Mouse (Mus musculus) urinary bladder, adult 18-20 months (tissue): ENCODE results near the gene Zfp689.
"Not testable (repeated sequence)": the region's sequence is repeated elsewhere in the genome, so short reads cannot be mapped to it uniquely, and the experiment has no call there.

Experiments
- DNase-seq, 2 experiments: peaks; one replicate each; pipeline ENCODE4 v3.0.0; 2022; ENCODE audit warnings: low spot score in 2 of 2, mixed read lengths in 2 of 2

Zfp689 gene

DNA sequence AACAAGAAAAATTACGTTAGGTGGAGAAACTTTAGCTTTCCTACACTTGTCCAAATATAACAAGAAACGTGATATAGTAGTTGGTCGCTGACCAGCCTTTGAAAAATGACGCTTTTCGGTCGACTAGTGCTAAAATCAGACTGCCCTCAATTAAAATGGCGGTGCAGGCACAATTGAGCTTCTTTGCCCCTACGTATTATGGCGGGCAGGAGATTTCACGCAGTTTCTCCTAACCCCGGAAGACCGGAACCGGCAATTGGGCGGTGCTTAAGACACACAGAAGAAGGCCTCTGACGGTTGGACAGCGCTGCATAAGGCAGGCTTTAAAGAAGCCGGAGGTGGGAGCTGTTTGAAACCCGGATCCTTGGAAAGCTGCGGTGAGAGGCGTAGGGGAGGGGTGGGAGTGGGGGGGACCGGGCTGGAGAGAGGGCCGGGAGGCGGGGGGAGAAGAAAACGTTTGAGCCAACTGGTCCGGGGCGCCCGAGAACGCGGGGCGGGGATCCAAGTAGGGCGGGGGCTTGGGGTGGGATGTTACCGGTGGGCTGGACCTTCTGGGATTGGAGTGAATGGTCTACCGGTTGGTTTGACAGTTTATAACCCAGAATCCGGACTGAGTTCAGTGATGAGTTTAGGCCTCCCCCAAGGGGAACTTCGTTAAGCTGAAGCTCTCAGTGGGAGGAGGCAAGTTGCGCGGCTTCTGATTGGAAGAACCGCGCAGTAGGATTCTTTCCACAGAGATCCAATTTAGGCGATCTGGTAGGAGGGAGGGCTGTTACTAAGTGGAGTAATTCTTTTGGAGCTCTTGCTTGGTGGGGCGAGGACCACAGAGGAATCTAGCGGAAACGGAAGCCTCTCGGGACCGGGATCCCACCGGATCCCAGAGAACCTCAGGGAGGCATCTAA is 22.0 kb upstream of the Zfp689 start:
- peak; percentile 63 to 90 for DNase-seq

DNA sequence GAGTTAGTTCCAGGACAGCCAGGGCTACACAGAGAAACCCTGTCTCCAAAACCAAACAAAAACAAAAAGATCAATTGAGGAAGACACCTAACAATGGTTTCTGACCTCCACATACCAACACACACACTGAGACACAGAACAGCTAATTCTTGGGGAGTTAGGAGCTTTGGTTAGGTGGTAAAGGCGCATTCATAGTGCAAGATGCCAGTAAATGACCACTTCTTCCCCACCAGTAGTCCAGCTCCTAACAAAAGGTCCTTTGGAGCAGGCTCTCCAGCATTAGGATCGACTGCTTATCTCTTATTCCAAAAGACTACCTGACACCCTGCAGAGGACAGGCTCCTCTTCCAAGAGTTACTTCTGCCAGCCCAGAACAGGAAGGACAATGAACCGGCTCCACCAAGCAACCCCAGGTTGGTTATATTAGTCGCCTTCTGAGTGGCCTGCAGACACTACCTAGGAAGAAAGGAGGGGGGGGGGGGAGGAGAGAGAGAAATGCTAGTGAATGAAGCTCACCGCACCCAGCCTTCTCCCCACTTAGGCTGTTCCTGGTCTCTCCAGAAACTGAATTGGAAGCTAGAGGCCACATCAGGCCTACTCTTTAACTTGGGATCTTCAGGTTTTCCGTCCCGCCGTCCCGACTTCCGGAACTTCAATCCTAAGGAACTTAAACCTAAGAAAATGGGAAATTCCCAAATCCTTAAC is 21.2 kb upstream of the Zfp689 start:
- DNase-seq = no peak

DNA sequence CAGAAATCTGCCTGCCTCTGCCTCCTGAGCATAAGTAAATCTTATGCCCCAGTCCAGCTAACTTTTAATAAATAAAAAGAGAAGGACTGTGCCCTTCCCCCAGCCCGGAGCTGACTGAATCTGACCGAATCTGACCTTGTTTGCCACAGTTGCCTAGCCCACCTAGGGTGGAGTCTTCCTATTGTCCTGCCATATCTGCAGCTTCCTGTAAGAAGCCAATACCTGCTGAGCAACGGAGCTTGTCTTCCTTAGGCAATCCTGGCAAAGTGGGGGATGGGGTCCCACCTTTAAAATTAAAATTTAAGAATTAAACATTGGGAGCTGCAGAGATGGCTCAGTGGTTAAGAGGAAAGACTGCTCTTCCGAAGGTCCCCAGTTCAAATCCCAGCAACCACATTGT is 17.6 kb upstream of the Zfp689 start:
- DNase-seq = no peak

DNA sequence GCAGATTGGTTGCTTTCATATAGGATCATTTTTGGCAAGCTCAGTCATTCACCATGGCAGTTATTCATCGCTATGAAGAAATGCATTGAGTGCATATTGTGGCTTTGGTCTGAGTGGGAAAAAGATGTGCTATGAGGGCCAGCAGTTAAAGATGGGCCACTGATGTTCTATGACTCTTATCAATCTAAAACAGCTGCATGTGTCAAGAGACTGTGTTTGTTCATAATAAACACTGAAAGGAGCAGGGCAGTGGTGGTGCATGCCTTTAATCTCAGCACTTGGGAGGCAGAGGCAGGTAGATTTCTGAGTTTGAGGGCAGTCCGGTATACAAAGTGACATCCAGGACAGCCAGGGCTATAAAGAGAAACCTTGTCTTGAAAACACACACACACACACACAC is 16.7 kb upstream of the Zfp689 start:
- DNase-seq = not testable (repeated sequence)

- no peak for DNase-seq
Observed at GRCm38 (mm10) chr7:127465191-127465590, 16.2 kb upstream of the Zfp689 start.

- not testable (repeated sequence) for DNase-seq
Observed at GRCm38 (mm10) chr7:127459311-127459710, 10.4 kb upstream of the Zfp689 start, which contains the start of gene Prr14. TSS of gene Prr14 (plus strand) at chr7:127459611.

- not testable (repeated sequence) for DNase-seq
Observed at GRCm38 (mm10) chr7:127458371-127459122, 9.6 kb upstream of the Zfp689 start.

DNA sequence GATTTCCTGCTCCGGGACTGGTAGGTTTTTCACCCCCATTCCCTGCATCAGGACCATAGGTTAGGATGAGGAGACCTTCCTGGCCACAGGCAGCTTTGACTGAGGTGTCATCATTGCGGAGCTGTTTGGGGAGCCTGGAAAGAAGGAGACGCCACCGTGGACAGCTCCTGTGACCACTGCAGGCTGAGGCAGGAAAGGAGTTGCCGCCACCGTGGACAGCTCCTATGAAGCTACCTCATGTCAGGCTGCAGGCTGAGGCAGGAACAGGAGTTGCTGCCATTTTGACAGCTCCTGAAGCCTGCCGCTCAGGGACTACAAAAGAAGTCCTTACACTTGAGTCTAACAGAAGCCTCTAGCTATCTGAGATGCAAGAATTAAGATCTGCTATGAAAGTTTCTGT is 5.9 kb upstream of the Zfp689 start:
- no peak for DNase-seq

DNA sequence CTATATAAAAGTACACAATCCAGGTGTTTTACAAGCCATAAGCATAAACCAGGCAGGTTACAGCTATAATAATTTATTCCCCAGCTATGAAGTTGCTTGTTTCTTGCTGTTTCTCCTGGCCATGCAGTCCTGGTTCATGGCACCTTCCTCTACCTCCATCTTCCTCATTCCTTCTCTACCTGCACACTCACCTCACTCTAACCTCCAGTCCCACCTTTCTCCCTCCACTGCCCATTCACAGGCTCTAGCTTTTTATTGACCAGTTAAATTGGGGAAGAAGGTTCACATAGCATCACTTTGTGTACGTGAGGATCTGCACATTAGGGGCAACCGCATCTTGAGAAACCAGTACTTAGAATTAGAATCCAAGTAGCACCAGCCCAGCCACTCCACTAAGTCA is 4.1 kb upstream of the Zfp689 start:
- no peak for DNase-seq

DNA sequence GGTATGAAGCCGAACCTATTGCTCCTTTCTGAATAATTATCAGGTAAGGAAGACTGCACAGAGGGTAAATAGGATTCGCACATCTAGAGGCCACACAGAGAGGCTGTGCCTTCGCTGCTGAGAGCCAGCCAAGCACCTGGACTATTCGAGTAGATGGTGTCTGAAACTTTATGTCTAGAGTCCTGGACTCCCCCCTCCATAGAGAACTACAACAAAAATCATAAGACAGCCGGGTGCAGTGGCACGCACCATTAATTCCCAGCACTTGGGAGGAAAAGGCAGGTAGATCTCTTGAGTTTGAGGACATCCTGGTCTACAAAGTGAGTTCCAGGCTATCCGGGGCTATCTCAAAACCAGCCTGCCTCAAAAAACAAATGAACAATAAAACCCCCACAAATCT is 1.0 kb upstream of the Zfp689 start:
- no peak for DNase-seq

DNA sequence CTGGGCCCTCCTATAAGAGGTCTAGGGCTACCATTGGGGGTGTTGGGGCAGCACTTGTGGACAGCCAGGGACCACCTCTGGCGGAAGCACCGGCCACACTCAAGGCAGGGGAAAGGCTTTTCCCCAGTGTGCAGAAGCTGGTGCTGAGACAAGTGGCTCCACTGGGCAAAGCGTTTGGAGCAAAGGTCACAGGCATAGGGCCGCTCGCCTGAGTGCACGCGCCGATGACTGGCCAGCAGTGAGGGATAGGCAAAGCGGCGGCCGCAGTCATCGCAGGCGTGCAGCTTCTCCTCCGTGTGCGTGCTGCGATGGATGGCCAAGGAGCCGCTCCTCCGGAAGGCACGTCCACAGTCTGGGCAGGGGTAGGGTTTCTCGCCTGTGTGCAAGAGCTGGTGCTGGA is 5.0 kb downstream of the Zfp689 start:
- DNase-seq = no peak

DNA sequence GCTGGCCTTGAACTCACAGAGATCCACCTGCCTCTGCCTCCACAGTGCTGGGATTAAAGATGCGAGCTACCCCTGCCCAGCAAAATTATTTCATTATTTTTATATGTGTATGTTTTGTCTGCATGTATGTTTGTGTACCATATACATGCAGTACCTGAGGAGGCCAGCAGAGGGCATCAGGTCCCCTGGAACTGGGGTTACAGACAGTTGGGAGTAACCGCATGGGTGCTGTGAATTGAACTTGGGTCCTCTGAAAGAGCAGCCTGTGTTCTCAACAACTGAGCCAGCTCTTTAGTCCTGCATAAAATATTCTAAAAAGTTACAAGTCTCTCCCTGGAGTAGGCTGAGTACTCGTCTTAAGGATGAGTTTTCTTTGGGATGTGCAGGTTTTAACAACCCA is 11.2 kb downstream of the Zfp689 start:
- DNase-seq = no peak

GRCm38 (mm10) chr7:127435206-127435605 is 13.8 kb downstream of the Zfp689 start:
- DNase-seq = no peak

GRCm38 (mm10) chr7:127426354-127426753 is 22.6 kb downstream of the Zfp689 start:
- no peak for DNase-seq

DNA sequence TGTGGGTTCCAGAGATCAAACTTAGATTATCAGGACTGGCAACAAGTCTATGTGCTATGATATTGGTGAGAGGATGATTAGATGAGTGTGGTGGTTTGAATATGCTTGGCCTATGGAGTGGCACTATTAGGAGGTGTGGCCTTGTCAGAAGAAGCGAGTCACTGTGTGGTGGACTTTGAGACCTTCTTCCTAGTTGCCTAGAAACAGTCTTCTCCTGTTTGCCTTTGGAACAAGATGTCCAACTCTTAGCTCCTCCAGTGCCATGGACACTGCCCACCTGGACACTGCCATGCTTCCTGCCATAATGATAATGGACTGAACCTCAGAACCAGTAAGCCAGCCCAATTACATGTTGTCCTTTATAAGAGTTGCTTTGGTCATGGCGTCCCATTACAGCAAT is 23.0 kb downstream of the Zfp689 start:
- no peak for DNase-seq

DNA sequence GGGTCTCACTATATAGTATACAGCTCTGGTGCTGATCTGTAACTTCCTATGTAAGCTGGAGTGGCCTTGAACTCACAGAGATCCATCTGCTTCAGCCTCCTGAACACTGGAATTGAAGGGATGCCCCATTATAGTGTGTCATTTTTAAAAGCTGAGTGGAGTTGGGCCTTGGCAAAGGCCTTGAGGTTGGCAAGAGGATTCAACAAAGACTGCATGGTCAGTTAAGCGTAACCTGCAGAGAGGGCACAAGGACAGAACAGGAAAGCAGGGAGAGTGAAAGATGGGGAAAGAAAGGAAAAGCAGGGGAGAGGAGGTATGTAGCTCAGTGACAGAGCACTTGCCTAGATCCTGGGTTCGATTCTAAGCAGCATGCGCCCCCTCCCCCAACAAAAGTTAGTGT is 23.7 kb downstream of the Zfp689 start:
- DNase-seq = no peak

DNA sequence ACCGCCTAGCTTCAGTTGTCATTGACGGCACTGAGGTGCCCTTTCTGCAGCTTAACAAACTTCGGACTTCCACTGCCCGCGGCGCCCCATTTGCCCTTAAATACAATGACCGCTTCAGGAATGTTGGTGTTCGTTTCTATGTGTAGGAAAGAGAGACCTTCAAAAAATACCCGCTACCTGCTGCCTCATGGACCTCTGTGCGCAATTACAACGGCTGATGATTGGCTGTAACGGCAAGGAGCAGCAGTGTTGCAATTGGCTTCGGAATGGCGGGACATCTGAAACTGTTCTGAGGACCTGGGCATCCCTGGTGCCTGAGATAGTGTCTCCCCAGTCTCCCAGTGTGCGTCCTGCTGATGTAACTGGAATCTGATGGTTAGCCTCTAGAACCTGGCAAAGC is 26.7 kb downstream of the Zfp689 start:
- DNase-seq = no peak

DNA sequence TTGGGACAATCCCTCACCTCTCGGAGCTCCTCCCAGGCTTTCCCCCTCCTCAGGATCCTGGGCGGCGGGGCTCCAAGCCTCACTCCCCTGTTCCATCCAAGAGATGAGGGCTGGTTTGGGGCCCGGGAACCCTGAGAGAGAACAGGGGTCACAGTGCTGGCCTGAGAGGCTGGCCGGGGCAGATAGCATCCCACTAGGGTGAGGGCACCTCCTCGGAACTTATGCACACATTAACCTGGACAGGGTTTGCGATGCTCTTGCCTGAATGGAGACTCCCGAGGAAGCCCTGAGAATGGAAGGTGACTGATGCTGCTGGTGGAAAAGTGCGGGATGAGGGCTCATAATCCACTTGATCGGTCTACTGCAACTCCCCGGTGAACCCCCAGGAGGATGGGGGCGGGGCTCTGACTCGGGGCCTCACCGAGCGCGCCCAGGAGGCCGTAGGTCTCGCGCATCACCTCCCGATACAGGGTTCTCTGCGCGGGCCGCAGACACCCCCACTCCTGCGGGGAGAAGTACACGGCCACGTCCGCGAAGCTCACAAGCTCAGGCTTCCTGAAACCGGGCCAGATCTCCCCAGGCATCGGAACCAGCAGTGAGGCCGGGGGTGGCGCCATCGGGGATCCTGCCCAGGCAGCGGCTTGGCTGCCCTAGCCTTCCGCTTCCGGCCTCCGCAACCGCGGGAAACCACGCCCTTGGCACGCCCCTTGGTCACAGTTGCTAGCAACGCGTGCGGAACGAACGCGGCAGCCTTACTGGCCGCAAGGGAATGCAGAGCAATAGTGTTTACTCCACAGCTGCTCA is 27.4 kb downstream of the Zfp689 start, which contains the start of gene Zfp688:
Gene Zfp688, minus strand, starts transcription at position 681 of the 804 bp plus-strand sequence.
- DNase-seq = peak; percentile 91 to 97

- DNase-seq = no peak
Observed at GRCm38 (mm10) chr7:127411418-127411817, 37.5 kb downstream of the Zfp689 start.

- peak; percentile 78 to 86 for DNase-seq
Observed at GRCm38 (mm10) chr7:127406002-127406987, 42.7 kb downstream of the Zfp689 start, which contains the start of gene Zfp764. TSS of gene Zfp764 (minus strand) at chr7:127406822.
